Comparison of ENCODE assay signal across 25 mouse cellular contexts in the genomic region with DNA sequence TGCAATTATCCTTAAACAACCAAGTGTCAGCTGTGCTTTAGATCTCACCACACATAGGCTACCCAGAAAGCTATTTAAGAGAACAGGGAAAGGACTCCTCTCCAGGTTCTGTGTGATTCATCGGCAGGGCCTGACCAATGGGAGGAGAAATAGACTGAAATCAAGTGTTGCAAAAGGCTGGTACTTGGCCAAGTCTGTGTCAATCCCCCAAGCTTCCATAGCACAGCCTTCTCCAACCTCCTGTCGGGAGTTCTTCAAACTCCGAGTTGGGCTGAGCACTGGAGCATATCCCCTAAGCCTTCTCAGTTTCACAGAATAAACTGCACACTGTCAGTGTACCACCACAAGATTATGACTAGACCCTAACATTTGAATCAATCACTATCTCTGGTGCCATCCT.
A peak's percentile ranks its signal among the peaks of the same experiment; 100 is the strongest.
DNase-seq lines count a peak whose midpoint lies in the region; ATAC-seq lines count a peak whose summit lies in the region.
"Had no signal": no experiment of that assay in that cellular context is flagged by ENCODE, and none has a peak within 500 bp of the region (broad histone marks: within the 10 kb centered on the region; RNA-seq: fewer than 3 reads in every experiment).

No protein-coding gene starts in this region.

- 0 out of 2 replicates have a peak, but pooled peaks have one; percentile 35 for ATAC-seq in kidney, embryonic 16.5 days (ENCODE audit: low FRiP score, low TSS enrichment)
- ATAC-seq: forebrain, embryonic 16.5 days; midbrain, embryonic 16.5 days had no signal

- H3K4me1 ChIP-seq in kidney, embryonic 16.5 days (ENCODE audit: insufficient read depth, low read length) = no peaks in the 10 kb centered on the region
- H3K4me1 ChIP-seq: heart, embryonic 15.5 days; hindbrain, embryonic 15.5 days; liver, embryonic 13.5 days; neural tube, embryonic 13.5 days had no signal

- H3K9me3 ChIP-seq in kidney, embryonic 16.5 days (ENCODE audit: low read length) = no peaks in the 10 kb centered on the region
- H3K9me3 ChIP-seq: forebrain, embryonic 10.5 days; heart, embryonic 15.5 days; hindbrain, embryonic 15.5 days; liver, embryonic 13.5 days; neural tube, embryonic 13.5 days had no signal

- H3K9ac ChIP-seq in kidney, embryonic 16.5 days (replicated peaks; ENCODE audit: low read length) = no peak overlapping the region
- H3K9ac ChIP-seq: heart, embryonic 15.5 days; hindbrain, embryonic 15.5 days; liver, embryonic 13.5 days; lung, embryonic 14.5 days; neural tube, embryonic 13.5 days had no signal

- 38% methylated on average over 3 of the region's 3 CpGs for WGBS in kidney, embryonic 16.5 days

- no peak overlapping the region for H3K4me3 ChIP-seq in kidney, embryonic 16.5 days (ENCODE audit: low read length)
- H3K4me3 ChIP-seq: forebrain, embryonic 10.5 days; heart, embryonic 15.5 days; hindbrain, embryonic 15.5 days; left cerebral cortex, adult 2 months; liver, embryonic 13.5 days; myocyte; neural tube, embryonic 13.5 days had no signal

- H3K27me3 ChIP-seq in kidney, embryonic 16.5 days (ENCODE audit: insufficient read depth, low read length) = no peaks in the 10 kb centered on the region
- H3K27me3 ChIP-seq: heart, embryonic 15.5 days; hindbrain, embryonic 15.5 days; liver, embryonic 13.5 days; neural tube, embryonic 13.5 days had no signal

- no peaks in the 10 kb centered on the region for H3K36me3 ChIP-seq in kidney, embryonic 16.5 days (ENCODE audit: insufficient read depth, low read length)
- H3K36me3 ChIP-seq: forebrain, embryonic 10.5 days; heart, embryonic 15.5 days; hindbrain, embryonic 15.5 days; liver, embryonic 13.5 days; neural tube, embryonic 13.5 days had no signal

- peak; percentile 33 to 86 for DNase-seq in adrenal gland, adult (ENCODE audit: inconsistent age in 2 of 2, low spot score in 1 of 2)
- DNase-seq in adrenal gland, postnatal 4 days (ENCODE audit: low spot score in 2 of 2) = no peak
- no peak for DNase-seq in kidney, postnatal 10 days
- peak; percentile 63 for DNase-seq in adrenal gland, postnatal 10 days
- DNase-seq in retina, postnatal 1 day = peak; percentile 69
- DNase-seq in embryo, embryonic 9.5 days (ENCODE audit: extremely low spot score) = no peak
- DNase-seq: cerebellum, adult 11-12 months; gastrocnemius, postnatal 14 days; heart, adult 18-20 months; kidney, adult 8-10 months; liver, embryonic 13.5 days; lung, embryonic 14.5 days; right cerebral cortex, postnatal 25 days; spleen, adult 18-20 months; thymus, postnatal 25 days had no signal

- no peak overlapping the region for H3K4me2 ChIP-seq in kidney, embryonic 16.5 days (replicated peaks; ENCODE audit: low read depth, low read length)
- H3K4me2 ChIP-seq: heart, embryonic 15.5 days; hindbrain, embryonic 15.5 days; liver, embryonic 13.5 days; lung, embryonic 14.5 days; neural tube, embryonic 13.5 days had no signal

- no peak overlapping the region for H3K27ac ChIP-seq in kidney, embryonic 16.5 days (ENCODE audit: low read length)
- H3K27ac ChIP-seq: forebrain, embryonic 10.5 days; heart, embryonic 15.5 days; hindbrain, embryonic 15.5 days; left cerebral cortex, adult 2 months; liver, embryonic 13.5 days; macrophage; neural tube, embryonic 13.5 days had no signal

Comparison
In these comparisons a context has a peak if more than half of its experiments do, and no peak if none do; other contexts are left out.
1. DNase-seq: peak in adrenal gland, adult (2 of 2), adrenal gland, postnatal 10 days (single experiment) and retina, postnatal 1 day (single experiment); none in adrenal gland, postnatal 4 days (0 of 2), kidney, postnatal 10 days (single experiment) and embryo, embryonic 9.5 days (single experiment).